Mouse (Mus musculus) liver, embryonic 11.5 days (tissue): ENCODE results near the gene Utp20. TPM values are rescaled to one million over a fixed set of nuclear protein-coding genes. Genes with fewer than 3 reads are reported as not detected.

Experiments
- ATAC-seq: fragments of 200-750 bp; cut with Nextera tagmentation; replicated peaks from 2 replicates; pipeline ENCODE4 v1.8.0; 2017; ENCODE audit warnings: moderate number of reproducible peaks, mild to moderate bottlenecking, moderate TSS enrichment, moderate library complexity; ENCODE audit not compliant: low FRiP score
- DNase-seq: peaks from one replicate; pipeline ENCODE4 v3.0.0-alpha.2; 2017; ENCODE audit warnings: low spot score
- H3K27ac ChIP-seq: fragments of 300-500 bp; sonication (generic); 2 replicates; pipeline ENCODE4 v1.5.1; 2014; ENCODE audit warnings: mild to moderate bottlenecking, low read depth, low read length, control low read depth
- H3K27me3 ChIP-seq: fragments of 300-500 bp; sonication (generic); replicated peaks from 2 replicates; pipeline ENCODE4 v1.6.1; 2014; ENCODE audit warnings: low read length, mixed read lengths; ENCODE audit not compliant: control insufficient read depth, insufficient read depth
- H3K36me3 ChIP-seq: fragments of 300-500 bp; sonication (generic); 2 replicates; pipeline ENCODE4 v1.6.1; 2014; ENCODE audit warnings: mild to moderate bottlenecking, low read length, moderate library complexity, mixed read lengths; ENCODE audit not compliant: control insufficient read depth, insufficient read depth
- H3K4me1 ChIP-seq: fragments of 300-500 bp; sonication (generic); replicated peaks from 2 replicates; pipeline ENCODE4 v1.6.1; 2014; ENCODE audit warnings: low read length, mixed read lengths; ENCODE audit not compliant: control insufficient read depth, insufficient read depth
- H3K4me2 ChIP-seq: fragments of 300-500 bp; sonication (generic); 2 replicates; pipeline ENCODE4 v1.6.1; 2014; ENCODE audit warnings: mild to moderate bottlenecking, control low read depth, moderate library complexity
- H3K4me3 ChIP-seq: fragments of 300-500 bp; sonication (generic); 2 replicates; pipeline ENCODE4 v1.5.1; 2014; ENCODE audit warnings: low read depth, low read length, control low read depth
- H3K9ac ChIP-seq: fragments of 300-500 bp; sonication (generic); 2 replicates; pipeline ENCODE4 v1.6.1; 2014; ENCODE audit warnings: low read depth, low read length, control low read depth
- H3K9me3 ChIP-seq: fragments of 300-500 bp; sonication (generic); 2 replicates; pipeline ENCODE4 v1.6.1; 2016; ENCODE audit warnings: low read length, inconsistent platforms, mixed read lengths; ENCODE audit not compliant: control insufficient read depth
- WGBS: fragments of 180-500 bp; shearing (Covaris S2); extraction: QIAGEN DNeasy Blood & Tissue Kit; methylation state at CpG from one replicate; pipeline ENCODE4 v1.1.7; 2014; 5-methylcytosine and 5-hydroxymethylcytosine counted together
- polyA plus RNA-seq: library from polyadenylated mRNA; unstranded; fragments of >200 nt; fragmentation: Nextera tagmentation; extraction: Ambion mirVana; gene quantifications from 2 replicates; pipeline ENCODE4 v1.2.1, GENCODE M21; 2014

Utp20 gene
- polyA plus RNA-seq, 1 experiment from 2014 or later: 29.9 TPM

- DNase-seq (no peak), ATAC-seq (no peak)
- Histone ChIP-seq H3K4me2 (no peak overlapping the region), H3K4me3 (no peak overlapping the region), H3K27me3 (no peaks in the 10 kb centered on the region), H3K9me3 (no peaks in the 10 kb centered on the region), H3K36me3 (no peaks in the 10 kb centered on the region), H3K9ac (no peak overlapping the region), H3K27ac (no peak overlapping the region), H3K4me1 (no peaks in the 10 kb centered on the region)
- 71% methylated on average over 1 of the region's 1 CpGs for WGBS
Measured at GRCm38 (mm10) chr10:88719618-88720017, 107.0 kb downstream of the Utp20 start.

GRCm38 (mm10) chr10:88717756-88718025 lies 108.9 kb downstream of the Utp20 start:
- H3K4me3 ChIP-seq: no peak overlapping the region
- H3K9ac ChIP-seq: no peak overlapping the region
- DNase-seq (no peak), ATAC-seq (no peak)
- H3K4me1 ChIP-seq: no peaks in the 10 kb centered on the region
- no peak overlapping the region for H3K4me2 ChIP-seq
- no peak overlapping the region for H3K27ac ChIP-seq
- no peaks in the 10 kb centered on the region for H3K9me3 ChIP-seq
- no peaks in the 10 kb centered on the region for H3K36me3 ChIP-seq
- WGBS: 36% methylated on average over 2 of the region's 2 CpGs
- no peaks in the 10 kb centered on the region for H3K27me3 ChIP-seq

GRCm38 (mm10) chr10:88716986-88717755 lies 109.4 kb downstream of the Utp20 start:
- Histone ChIP-seq H3K36me3 (no peaks in the 10 kb centered on the region), H3K9me3 (no peaks in the 10 kb centered on the region), H3K4me1 (no peaks in the 10 kb centered on the region), H3K4me2 (no peak overlapping the region), H3K4me3 (no peak overlapping the region), H3K27ac (no peak overlapping the region), H3K9ac (no peak overlapping the region), H3K27me3 (no peaks in the 10 kb centered on the region)
- DNase-seq (no peak), ATAC-seq (no peak)
- 54% methylated on average over 13 of the region's 13 CpGs for WGBS

- no peak overlapping the region for H3K4me3 ChIP-seq
Measured at GRCm38 (mm10) chr10:88715621-88716020, 111.0 kb downstream of the Utp20 start.

GRCm38 (mm10) chr10:88714744-88715143 lies 111.9 kb downstream of the Utp20 start:
- Histone ChIP-seq H3K27ac (no peak overlapping the region), H3K4me2 (no peak overlapping the region), H3K36me3 (no peaks in the 10 kb centered on the region), H3K9ac (no peak overlapping the region), H3K9me3 (no peaks in the 10 kb centered on the region), H3K27me3 (no peaks in the 10 kb centered on the region), H3K4me1 (no peaks in the 10 kb centered on the region), H3K4me3 (no peak overlapping the region)
- no peak for ATAC-seq
- WGBS: 82% methylated on average over 4 of the region's 4 CpGs
- no peak for DNase-seq

More at GRCm38 (mm10) chr10:88715621-88716020, 111.0 kb downstream of the Utp20 start:
- Histone ChIP-seq H3K27me3 (no peaks in the 10 kb centered on the region), H3K9ac (no peak overlapping the region), H3K4me2 (no peak overlapping the region), H3K27ac (no peak overlapping the region), H3K36me3 (no peaks in the 10 kb centered on the region), H3K9me3 (no peaks in the 10 kb centered on the region), H3K4me1 (no peaks in the 10 kb centered on the region)
- 78% methylated on average over 6 of the region's 6 CpGs for WGBS
- ATAC-seq (no peak), DNase-seq (no peak)

- H3K9ac ChIP-seq: no peak overlapping the region
- no peak overlapping the region for H3K27ac ChIP-seq
- H3K9me3 ChIP-seq: no peaks in the 10 kb centered on the region
- H3K4me3 ChIP-seq: no peak overlapping the region
- H3K4me1 ChIP-seq: no peaks in the 10 kb centered on the region
- no peaks in the 10 kb centered on the region for H3K27me3 ChIP-seq
- H3K36me3 ChIP-seq: no peaks in the 10 kb centered on the region
- no peak for DNase-seq
- 54% methylated on average over 6 of the region's 6 CpGs for WGBS
- no peak for ATAC-seq
- no peak overlapping the region for H3K4me2 ChIP-seq
Measured at GRCm38 (mm10) chr10:88712359-88712758, 114.2 kb downstream of the Utp20 start.

GRCm38 (mm10) chr10:88708671-88709523 lies 117.7 kb downstream of the Utp20 start:
- no peaks in the 10 kb centered on the region for H3K36me3 ChIP-seq
- no peaks in the 10 kb centered on the region for H3K27me3 ChIP-seq
- WGBS: 49% methylated on average over 10 of the region's 10 CpGs
- no peak overlapping the region for H3K4me3 ChIP-seq
- H3K9ac ChIP-seq: no peak overlapping the region
- H3K4me1 ChIP-seq: no peaks in the 10 kb centered on the region
- no peaks in the 10 kb centered on the region for H3K9me3 ChIP-seq
- H3K27ac ChIP-seq: no peak overlapping the region
- DNase-seq (no peak), ATAC-seq (no peak)
- H3K4me2 ChIP-seq: no peak overlapping the region

- no peak overlapping the region for H3K9ac ChIP-seq
- H3K4me2 ChIP-seq: no peak overlapping the region
- DNase-seq (no peak), ATAC-seq (no peak)
- H3K4me3 ChIP-seq: no peak overlapping the region
- no peaks in the 10 kb centered on the region for H3K9me3 ChIP-seq
- H3K27ac ChIP-seq: no peak overlapping the region
- no peaks in the 10 kb centered on the region for H3K36me3 ChIP-seq
- WGBS: 66% methylated on average over 6 of the region's 6 CpGs
- H3K27me3 ChIP-seq: no peaks in the 10 kb centered on the region
- H3K4me1 ChIP-seq: no peaks in the 10 kb centered on the region
Measured at GRCm38 (mm10) chr10:88700938-88701337, 125.7 kb downstream of the Utp20 start.
